Mouse (Mus musculus) cerebellum, adult 18-20 months (tissue): Measurements from ENCODE around the gene S100pbp.

Source experiments
- DNase-seq, 2 experiments: peaks; one replicate each; pipeline ENCODE4 v3.0.0; 2021

Gene S100pbp

DNA sequence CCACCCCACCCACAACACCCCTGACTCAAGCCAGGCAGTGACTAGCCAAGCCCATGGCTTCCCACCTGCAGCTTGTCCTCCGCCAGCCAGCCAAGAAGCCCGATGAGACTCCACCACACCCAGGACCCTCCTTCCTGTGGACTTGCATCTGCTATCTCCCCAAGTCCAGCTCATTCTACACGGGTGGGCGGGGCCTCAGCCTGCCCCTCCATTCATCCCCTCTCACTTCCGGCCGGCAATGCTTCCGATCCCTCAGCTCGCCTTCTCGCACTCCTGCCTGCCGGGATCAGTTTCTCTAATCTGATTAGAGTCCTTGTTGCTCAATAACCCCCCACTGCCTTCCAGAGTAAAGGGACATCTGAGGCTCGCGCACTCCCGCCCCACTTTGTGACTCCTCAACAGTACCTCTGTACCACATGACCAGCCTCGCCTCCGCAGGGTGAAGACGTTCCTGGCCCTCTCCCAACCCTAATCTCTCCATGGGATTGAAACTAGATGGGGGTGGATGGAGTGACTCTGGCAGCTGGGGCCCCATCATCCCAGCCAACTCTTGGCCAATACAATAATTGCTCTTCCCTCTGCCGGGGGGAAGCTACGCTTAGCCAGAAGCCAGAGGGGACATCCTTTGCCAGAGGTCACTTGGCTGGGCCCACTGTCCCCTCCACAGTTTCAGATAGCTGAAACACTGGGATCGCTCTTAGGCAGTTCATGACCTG, 63.6 kb downstream of the S100pbp start:
- no peak for DNase-seq

DNA sequence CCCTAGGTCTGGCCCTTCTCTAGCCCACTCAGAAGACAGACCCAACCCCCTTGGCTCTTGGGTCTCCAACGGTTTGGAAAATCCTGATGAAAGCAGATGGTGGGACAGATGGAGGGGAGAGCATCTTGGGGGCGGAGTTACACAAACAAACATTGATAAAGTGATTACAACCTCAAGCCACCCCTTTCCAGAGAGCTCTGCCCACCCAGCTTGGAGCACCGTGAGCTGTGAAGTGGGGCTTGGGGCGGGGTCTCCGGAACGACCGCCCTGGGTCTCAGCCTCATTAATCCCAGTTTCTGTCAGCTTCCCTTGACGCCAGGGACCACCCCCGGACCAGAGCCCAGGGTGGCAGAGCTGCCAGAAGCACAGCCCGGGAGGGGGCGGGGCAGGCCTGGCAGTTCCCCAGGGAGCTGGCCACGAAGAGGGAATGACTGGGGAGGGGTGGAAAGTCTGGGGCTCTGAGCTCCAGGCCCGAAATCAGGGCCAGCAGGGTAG, 64.8 kb downstream of the S100pbp start:
- DNase-seq: no peak

DNA sequence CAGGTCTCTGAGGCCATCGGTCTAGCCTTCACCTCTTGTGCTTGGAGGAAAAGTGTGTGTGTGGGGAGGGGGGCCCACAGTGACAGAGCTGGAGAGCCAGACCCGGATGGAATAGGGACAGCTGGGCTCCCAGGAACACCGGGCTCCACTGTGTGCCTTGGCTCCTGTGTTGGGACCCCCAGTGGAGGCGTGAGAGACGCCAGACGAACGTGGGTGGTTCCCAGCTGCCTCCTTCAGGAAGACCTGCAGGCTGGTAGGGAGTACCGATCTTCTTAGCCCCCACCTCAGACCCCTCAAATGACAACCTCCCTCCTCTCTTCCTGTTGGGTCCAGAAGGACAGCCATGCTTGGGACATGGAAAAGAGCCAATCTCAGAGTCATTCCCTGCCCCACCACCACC, 66.8 kb downstream of the S100pbp start:
- no peak for DNase-seq

DNA sequence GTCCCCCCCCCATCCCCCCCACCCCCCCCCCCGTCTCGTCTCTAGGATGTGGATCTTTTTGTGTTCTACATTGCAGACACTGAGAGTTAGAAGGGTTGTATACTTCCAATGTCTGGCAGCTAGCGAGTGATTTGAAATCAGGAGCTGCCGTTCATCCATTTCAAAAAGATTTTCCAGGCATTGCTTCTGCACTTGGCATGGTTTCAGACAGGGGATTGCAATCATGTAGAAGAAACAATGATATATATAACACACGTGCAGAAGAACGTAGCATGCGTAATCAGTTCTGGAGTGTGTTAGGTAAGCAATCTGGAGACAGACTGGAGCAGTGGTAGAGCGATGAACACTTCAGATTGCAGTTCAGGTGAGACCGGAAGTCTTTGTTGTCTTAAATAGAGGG, 67.4 kb downstream of the S100pbp start:
- DNase-seq: no peak

DNA sequence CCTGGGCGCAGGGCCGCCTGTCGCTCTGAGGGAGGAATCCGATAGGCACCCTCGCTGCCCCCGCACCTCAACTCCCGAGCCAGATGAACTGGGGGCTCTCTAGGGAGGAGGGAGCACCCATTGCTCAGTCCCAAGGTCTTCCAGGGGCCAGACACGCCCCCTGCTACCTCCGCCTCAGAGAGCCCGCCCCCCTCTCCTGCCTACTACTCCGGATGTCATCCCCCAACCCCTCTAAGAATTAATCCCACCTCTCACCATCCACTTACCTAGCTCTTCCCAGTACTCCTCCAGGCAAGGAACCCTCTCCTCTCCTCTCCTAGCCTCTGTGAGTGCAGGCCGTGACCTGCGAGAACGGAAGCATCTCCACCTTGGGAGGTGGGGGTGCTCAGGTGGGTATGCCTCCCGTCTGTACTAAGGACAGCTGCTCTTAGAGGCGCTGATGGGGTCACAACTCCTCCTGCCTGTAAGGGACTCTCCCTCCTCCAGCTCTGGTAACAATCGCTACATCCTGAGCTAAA, 67.9 kb downstream of the S100pbp start, which contains the start of gene Hpca:
Gene Hpca, minus strand, starts transcription at position 468 of the 518 bp plus-strand sequence.
- DNase-seq: no peak

DNA sequence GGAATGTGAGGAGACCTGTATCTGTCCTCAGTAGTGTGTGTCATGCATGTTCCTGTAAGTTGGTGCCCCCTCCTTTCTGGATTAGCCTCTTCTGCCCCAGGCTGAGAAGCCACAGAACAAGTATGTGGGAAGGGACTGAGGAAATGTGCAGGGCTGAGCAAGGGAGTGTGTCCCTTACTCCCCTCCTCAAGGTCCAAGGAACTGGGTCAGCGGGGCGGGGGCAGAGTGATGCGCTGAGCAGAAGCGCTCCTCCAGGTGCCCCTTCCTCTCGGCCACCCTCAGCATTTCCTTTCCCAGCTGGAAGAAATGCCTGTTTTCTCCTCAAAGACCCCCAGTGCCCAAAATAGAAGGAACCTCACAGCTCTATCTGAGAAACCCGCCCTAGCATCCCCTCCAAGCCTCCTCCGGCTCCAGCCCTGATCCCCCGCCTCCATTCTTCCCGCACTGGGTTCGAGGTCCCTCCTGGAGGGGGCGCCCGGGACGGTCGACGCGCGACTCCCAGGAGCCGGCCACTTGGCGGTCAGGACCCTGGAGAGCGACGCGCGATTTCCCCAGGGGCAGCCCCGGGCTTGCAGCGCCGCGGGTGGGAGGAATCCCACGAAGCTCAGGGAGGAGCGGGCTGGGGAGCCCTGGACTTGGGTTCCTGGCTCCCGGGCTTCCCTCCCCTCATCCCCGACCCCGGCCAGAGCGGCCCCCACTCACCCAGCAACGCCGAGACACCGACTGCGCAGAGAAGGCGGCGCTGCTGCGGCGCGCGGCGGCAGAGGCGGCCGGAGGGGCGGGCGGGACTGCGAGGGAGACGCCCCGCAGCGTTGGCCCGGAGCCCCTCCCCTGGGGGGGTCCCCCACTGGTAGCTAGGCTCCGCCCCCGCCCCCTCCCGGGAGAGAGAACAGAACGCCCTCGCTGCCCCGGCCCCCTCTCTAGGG, 68.7 kb downstream of the S100pbp start:
- peak in 1 of 2 experiments; percentile 50 for DNase-seq

DNA sequence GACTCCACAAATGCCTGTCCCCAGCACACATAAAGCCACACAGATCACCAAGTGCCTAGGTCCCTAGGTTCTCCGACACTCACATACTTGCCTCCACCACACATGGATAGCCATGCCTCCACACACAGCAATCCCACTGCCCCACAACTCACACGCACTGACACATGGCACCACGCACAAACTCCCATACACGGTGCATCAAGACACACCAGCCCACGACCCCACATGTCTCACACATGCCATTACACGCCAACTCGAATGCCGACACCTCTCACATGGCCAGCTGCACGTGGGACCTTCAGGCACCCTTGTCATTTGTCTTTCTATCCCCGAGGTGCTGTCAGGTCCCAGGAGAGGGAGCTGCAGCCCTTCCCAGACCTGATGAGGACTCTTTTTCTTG, 69.8 kb downstream of the S100pbp start:
- no peak for DNase-seq

DNA sequence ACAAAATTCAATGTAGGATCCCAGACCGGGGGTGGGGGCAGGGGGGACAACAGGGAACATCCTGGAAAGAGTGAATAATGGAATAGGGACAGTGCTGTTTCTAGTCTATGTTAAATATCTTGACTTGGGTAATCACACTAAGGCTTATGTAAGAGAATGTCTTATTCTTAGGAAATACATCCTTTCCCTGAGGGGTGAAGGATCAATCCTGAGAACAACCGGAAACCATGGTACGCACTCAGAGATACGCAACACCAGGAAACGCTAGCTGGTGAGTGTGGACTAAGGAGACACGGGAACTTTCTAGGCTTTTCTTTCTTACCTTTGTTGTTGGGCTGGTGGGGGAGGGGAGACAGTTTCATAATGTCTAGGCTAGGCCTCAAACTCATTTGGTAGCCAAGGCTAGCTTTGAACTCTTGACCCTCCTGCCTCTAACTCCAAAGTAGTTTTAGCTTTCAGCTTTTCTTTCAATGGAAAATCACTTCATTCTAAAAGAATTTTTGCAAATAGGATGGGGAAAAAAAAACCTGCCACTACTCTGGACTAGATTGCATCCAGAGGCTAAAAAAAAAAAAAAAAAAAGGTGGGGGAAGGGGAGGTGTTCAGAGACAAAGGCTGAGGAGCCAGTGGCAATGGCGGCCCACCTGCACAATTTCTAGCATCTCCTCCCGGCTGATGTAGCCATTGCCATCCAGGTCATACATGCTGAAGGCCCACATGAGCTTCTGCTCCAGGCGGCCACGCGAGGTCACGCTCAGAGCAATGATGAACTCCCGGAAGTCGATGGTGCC, 71.6 kb downstream of the S100pbp start:
- no peak for DNase-seq

DNA sequence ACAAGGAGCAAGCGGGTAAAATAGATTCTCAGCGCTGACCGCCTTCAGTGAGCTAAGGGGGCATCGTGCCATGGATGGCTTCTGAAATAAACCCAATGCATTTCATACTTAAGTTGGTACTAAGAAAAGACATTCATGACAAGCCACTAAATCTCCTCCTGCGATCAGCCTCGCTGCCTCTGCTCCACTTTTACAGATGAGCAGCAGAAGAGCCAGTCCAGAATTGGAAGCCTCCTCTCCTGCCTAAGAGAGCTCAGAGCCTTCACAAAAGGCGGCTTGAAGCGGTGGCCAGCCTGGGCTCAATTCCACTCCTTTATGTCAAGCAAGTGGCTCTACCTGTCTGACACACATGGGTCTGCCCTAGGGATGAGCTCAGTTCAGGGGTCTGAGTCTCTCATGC, 72.8 kb downstream of the S100pbp start:
- no peak for DNase-seq

DNA sequence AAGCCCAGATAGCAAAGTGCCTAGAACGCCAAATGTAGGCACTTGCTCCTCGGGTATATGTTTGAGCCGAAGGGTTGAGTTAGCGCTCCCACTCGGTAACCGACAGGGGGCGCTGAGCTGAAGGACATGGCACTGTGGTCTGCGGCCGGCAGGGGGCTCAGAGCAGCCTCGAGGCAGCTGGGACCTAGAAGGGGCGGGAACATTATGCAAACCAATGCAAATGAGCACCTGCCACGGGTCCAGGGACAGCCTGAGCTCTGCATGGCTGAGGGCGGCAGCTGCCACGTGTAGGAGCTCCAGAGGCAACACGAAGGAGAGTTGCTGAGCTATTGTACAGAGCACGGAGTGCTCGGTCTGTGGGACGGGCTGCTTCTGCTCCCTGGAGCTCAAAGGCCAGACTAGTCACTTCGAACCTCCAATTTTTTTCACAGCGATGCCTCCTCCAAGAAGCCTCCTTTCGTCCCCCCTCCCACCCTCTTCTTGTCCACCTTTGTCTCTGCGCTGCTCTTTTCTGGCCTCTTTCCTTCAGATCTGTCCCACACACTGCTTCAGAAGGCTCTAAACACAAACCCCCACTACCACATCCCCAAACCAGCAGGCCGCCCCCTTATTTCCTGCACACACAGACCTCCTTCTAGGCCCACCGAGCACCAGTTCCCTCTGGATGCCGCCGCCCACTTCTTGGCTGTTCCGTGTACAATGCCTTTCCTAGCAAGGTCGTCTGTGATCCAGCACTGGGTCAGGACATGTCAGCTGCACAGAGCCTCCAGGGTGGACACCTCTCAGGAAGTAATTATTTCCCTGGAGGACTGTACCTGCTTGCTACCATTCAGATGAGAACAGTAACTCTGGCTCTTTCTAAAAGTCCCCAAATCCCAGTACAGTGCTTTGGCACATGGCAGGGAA, 76.2 kb downstream of the S100pbp start:
- peak; percentile 76 to 86 for DNase-seq

DNA sequence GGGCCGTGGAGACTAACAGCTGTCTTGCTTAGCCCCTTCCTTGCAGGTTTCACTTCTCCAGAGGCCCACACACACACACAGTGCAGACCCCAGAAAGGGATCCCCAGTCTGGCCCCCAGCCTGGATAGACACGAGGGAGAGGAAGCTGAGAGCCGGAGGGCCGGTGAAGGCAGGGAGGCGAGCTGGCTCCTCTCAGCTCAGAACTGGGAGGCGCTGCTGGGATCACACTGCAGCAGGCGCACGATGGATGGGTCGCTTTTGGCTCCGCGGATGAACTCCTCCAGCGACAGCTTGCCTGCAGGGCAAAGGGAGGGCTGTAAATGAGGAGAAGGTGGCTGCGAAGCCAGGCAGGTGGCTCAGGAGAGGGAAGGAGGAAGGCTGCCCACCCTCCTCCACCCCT, 77.3 kb downstream of the S100pbp start:
- DNase-seq: peak in 1 of 2 experiments; percentile 27

DNA sequence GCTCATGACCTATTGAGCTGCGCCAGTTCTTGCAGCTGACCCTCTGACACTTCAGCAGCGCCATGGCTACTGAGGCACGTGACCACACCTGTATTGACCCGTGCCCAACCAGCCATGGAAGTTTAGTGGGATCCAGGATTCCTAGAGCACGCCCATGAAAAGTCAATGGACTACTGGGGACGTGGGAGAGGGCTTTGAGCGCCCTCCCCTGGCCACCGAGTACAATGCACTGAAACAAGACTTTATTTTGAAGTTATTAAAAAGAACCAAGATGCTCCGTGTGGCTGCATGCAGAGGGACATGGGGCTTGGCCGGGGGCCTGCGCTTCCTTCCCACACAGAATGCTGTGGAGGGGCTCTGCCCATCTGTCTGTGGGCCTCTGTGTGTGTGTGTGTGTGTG, 78.2 kb downstream of the S100pbp start:
- no peak for DNase-seq

DNA sequence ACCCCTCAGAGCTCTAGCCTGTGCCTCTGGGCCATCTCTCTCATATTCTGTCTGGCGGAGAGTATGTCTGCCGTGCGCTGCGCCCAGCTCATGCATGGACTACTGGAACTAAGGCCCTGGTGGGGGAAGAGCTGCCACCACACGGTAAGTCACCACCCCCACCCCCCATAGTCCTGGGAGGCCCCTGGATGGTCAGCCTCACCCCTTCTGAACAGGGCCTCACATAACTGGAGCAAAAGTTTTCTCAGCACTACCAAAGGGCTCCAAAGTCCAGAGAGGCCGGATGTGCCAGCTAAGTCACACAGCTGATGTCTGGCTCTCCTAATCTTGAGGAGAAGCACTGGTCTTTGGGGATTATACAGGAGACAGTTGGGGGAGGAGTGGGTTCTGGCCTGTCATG, 78.7 kb downstream of the S100pbp start:
- no peak for DNase-seq

DNA sequence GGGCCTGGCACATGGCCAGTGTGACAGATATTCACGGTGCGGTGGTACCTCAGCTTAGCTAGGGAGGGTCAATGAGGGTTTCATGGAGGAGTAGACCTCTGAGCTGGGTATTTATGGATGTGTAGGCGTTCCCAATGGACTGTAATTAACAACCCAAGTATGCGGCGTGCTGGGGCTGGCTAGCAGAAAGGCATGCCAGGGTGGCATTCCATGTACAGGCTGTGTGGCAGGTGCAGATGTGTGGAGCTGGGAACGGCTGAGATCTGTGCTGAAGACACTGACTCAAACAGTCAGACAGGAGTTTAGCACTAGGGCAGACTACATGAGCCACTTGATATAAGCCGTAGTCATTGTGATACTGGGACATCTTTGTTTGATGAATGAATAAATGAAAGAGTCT, 80.9 kb downstream of the S100pbp start:
- DNase-seq: no peak

DNA sequence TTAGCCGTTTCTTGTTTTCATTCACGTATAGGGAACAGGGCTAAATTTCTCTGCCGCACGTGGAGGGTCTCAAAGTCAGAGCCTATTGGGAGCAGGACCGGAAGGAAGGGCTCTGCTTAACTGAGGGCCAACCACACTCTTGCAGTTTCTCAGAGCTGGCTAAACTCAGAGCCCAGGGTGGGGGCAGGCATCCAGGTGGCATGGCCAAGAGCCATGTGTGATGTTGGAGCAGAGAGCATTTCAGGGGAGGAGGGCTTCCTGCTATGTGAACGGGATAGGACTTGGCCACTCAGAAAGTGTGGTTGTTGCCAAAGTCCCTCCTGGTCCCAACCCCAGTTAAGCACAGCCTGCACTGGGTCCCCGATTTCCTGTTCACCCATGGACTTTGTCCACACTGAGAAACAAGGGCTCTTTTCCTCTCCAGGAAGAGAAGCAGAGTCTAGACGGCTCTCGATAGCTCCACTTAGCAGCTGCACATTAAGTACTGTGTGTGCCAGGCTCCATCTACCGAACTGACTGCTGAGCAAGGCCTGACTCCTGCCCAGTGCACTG, 82.1 kb downstream of the S100pbp start:
- no peak for DNase-seq

DNA sequence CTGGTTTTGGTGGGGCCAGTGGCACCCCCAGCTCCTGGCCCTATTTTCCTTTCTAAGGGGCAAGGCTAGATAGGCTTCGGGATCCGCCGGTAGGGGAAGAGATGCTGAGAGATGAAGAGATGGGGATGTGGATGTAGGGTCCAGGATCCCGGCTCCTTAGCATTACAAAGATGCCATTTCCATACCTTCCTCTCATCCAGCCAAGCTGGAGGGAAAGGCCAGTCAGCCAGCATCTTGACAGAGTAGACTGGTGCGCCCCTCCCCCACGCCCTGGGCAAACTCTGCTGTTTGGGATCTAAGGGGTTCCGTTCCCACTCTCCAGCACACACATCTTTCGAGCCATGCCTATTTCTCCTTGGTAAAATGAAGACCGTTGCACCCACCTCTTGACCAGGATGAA, 83.5 kb downstream of the S100pbp start:
- DNase-seq: no peak

DNA sequence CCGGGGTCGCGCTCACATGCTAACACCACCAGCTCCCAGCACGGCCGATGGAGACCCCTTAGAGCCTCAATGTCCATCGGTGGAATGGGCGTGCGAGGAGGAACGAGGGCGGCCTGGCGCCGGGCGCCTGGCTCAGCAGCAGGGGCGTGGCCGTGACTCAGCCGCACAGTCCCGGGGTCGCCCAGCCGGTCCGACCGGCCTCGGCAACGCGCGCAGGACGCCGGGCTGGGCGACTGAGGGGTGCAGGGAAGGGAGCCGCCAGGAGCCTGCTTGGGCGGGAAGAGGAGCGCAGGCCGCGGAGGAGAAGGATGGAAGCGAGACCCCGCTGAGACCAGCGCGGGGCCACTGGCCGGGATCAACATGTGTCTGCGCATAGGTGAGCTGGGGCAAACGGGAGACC, 84.2 kb downstream of the S100pbp start, which contains the start of gene Tmem54:
Gene Tmem54, plus strand, starts transcription at position 193 of the 400 bp plus-strand sequence.
- DNase-seq: no peak

DNA sequence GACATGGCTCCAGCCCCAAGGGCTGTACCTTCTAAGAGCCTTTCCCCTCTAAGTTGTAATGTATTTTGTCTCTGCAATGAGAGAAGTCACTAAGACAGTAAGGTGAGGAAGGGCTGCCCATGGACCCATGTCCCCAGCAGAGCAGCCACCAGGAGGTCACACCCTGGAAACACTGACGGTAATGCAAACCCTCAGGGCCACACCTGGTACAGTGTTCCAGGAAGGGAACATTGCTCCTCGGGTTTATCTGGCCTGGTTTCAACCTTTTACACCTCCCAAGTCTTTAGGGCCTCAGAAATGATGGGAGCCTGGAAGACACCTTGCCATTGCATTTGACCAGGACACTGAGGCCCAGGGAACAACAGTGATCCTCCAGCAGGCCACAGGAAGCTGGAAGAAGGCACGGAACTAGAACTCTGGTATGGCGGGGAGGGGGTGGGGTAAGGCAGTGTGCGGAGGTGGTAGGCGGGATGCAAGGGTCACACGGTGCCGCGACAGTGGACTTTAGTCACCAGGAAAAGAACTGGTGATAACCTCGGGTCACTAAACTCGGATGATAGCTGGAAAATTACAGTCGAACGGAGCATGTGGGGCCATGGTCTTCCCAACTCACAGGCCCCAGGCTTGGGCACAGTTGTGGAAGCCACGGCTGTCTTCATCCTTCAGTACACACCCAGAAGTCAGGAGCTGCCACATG, 87.2 kb downstream of the S100pbp start:
- no peak for DNase-seq
